Mouse (Mus musculus) skeletal muscle tissue, adult 2 months (tissue): Measurements from ENCODE around the gene 2310034C09Rik.
"Not testable (repeated sequence)": the region's sequence is repeated elsewhere in the genome, so short reads cannot be mapped to it uniquely, and the experiment has no call there.

ENCODE experiments used
- DNase-seq: peaks from one replicate; pipeline ENCODE4 v3.0.0-alpha.2; 2012; ENCODE audit warnings: low read depth, low spot score

2310034C09Rik gene

DNA sequence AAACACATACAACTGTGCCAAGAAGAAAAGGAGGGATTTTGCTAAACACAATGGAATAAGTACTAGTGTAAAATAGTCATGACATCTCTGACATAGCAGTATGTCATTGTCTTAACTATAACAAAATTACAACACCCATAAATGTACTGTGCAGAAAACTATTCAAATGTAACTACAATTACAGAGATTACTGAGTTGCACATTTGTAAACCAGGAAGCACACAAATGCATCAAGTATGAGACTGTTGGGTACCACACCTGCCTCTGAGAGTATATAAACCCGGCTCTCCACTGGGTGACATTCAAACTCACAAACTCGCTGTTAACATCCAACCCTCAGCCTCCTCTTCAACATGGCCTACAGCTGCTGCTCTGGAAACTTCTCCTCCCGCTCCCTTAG lies at the start of gene 2310034C09Rik:
Gene 2310034C09Rik, plus strand, starts transcription at position 301 of the 400 bp plus-strand sequence.
- not testable (repeated sequence) for DNase-seq

DNA sequence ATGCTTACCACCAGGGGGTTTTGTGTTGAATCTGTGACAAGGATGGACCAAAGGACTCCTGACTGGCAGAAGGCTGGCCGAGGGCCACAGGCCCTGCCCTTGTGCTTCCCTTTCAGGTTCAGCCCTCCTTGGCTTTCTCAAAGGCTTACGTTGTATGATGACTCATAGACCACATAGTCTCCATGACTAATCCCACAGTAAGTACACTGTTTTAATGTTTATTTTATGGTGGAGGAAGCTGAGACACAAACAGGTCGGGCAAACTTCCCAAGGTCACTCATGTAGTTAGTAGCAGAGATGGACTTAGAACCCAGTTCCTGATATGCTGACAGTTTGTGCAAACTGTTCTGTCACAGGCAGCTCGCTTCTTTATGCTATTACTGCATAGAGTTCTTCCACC lies 47.9 kb upstream of the 2310034C09Rik start:
- no peak for DNase-seq

DNA sequence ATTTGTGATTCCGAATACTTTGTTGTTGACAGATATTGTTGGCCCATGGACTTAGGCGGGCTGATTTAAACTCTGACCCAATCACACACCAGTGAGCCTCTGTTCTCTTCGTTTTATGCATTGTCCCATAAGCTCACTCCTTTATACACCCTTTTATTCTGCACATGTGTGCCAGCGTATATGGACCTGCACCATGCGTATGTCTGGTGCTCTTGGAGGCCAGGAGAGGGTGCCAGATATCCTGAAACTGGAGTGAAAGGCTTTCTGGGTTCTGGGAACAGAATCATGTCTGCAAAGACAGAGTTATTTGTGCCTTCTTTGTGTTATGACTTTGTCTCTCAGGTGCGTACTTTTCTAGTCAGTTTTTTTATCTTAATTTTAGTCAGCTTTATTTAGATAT lies 47.4 kb upstream of the 2310034C09Rik start:
- DNase-seq: no peak

DNA sequence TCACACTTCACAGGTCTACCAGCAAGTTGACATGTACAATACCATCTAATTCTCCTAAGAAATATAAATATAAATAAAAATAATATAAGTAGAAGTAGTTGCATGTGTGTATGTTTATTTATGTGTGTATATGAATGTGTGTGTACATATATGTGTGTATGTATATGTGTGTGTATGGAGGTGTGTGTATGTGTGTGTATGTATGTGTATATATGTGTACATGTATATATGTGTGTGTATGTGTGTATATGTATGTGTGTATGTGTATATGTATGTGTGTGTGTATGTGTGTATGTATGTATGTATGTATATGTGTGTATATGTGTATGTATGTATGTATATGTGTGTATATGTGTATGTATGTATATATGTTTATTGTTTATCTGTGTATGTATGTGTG lies 42.1 kb upstream of the 2310034C09Rik start:
- no peak for DNase-seq

DNA sequence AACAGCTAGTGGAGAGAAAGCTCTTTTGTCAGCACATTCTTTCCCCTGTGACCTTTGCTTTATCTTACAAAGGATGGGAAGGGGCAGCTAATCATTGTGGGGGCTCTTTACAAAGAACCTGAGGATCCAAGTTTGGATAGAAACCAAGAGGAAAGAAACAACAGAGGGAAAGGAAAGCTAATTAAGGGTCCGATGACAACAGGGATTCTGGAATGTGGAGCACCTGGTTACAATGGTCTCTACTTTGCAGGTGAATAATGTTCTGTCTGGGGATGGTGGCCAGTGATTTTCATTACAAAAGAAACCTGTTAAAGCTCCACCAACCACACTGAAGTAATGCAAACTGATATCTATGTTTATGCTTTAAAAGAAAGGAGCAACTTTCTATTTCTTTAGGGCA lies 38.6 kb upstream of the 2310034C09Rik start:
- no peak for DNase-seq

DNA sequence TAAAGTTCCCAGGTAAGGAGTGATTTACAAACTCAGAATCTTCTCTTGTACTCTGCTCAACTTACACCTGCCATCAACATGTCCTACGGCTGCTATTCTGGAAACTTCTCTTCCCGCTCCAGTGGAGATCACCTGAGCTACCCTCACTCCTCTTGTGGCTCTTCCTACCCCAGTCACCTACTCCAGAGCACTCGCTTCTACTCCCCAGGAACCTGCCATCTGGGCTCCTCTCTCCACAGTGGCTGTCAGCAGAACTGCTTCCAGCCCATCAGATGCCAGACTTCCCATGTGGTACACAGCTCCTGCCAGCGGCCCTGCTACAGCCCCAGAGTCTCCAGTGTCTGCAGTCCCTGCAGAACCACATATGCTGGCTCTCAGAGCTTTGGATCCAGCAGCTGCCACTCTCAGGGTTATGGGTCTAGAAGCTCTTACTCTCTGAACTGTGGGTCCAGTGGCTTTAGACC lies 29.8 kb upstream of the 2310034C09Rik start, which contains the start of gene Krtap13-1:
Gene Krtap13-1, plus strand, starts transcription at position 51 of the 464 bp plus-strand sequence.
- peak; percentile 30 for DNase-seq

DNA sequence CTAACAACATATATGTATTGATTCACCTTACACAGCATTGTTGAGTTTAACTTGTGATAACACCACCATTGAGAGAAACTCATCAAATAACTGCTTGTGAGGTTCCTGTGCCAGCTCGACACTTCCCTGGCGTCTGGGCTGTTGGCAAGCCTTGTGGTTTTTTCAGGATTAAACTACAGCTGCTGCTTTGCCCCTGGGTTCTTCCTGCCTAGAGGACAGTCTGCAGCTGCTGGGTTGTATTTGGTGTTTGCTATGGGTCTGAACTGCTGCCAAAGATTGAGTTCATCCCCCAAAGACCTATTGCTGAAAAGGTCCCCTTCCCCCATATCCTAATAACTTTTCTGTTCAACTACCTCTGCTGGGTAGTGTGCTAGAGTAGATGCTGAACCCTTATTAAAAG lies 23.3 kb upstream of the 2310034C09Rik start:
- no peak for DNase-seq

DNA sequence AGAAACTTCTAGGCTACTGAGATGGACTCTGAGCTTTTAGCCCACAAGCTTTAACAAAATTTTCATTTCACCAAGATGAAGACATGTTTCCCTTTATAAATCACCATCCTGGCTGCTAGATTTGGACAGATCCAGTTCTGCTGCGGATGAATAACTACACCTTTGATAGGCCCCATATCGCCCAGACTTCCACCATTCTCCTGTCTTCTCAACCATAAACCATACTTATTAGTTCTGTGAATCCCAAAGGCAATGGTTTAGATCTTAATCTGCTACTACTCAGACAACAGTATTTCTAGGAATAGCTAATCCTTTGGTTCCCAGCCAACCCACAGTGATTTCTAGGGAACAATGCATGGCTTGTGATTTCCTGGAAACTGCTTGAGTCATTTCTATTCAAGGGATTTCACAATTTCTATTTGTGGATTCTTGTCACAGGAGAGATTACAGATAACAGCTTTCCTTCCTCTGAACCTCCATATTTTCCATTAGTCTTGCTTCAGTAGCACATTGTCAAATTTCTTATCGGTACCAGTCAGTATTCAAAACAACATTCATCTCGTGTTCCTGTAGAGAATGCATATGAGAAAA lies 13.8 kb upstream of the 2310034C09Rik start:
- no peak for DNase-seq

DNA sequence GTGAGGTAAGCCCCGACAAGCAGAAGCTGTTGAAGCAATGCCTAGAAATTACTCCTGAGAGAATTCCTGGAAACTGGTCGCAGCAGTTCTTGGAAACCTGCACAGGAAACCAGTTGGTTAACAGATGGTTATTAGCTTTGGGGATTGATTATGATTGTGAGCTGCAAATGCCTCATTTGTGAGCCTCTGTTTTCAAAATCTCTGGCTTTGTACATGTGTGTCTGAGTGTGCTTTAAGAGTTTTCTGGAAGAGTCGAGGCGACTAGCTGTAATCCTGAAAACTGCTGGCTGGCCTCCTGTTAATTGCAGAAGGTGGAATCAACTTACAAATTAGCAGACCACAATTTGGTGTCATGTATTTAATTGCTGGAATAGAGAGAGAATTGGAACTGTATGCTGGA lies 10.7 kb upstream of the 2310034C09Rik start:
- DNase-seq: no peak

DNA sequence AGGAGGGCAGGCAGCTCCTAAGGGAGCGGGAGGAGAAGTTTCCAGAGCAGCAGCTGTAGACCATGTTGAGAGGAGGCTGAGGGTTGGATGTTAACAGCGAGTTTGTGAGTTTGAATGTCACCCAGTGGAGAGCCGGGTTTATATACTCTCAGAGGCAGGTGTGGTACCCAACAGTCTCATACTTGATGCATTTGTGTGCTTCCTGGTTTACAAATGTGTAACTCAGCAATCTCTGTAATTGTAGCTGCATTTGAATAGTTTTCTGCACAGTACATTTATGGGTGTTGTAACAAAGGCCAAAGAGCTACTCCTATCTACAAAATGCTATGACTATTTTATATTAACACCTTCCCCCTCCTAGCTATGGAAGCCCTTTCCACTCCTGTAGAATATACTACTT lies 7.1 kb upstream of the 2310034C09Rik start, which contains the start of gene Krtap13:
Gene Krtap13, minus strand, starts transcription at position 101 of the 400 bp plus-strand sequence.
- not testable (repeated sequence) for DNase-seq

DNA sequence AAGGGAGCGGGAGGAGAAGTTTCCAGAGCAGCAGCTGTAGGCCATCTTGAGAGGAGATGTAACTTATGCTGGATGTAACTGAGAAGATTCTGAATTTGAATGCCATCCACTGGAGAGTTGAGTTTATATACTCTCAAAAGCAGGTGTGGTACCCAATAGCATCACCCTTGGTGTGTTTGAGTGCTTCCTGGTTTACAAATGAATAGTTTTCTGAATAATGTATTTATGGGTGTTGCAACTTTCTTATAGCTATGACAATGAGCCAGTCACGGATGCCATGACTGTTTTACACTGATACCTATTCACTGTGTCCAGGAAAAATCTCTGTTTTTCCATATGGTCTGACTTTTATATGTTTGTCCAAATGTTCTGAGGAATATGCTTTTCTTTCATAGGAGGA lies 15.5 kb downstream of the 2310034C09Rik start, which contains the start of gene 2310057N15Rik:
Gene 2310057N15Rik, minus strand, starts transcription at position 101 of the 400 bp plus-strand sequence.
- no peak for DNase-seq

DNA sequence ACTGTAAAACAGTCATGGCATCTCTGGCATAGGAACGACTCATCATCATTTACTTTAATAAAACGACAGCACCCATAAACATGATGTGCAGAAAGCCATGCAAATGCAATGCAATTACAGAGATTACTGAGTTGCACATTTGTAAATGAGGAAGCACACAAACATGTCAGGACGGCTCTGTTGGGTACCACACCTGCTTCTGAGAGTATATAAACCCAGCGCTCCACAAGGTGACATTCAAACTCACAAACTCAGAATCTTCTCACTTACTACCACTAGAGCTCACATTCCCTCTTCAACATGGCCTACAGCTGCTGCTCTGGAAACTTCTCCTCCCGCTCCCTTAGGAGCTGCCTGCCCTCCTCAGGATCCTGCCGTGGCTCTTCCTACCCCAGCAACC lies 18.9 kb downstream of the 2310034C09Rik start, which contains the start of gene Gm5965:
Gene Gm5965, plus strand, starts transcription at position 301 of the 400 bp plus-strand sequence.
- DNase-seq: no peak

DNA sequence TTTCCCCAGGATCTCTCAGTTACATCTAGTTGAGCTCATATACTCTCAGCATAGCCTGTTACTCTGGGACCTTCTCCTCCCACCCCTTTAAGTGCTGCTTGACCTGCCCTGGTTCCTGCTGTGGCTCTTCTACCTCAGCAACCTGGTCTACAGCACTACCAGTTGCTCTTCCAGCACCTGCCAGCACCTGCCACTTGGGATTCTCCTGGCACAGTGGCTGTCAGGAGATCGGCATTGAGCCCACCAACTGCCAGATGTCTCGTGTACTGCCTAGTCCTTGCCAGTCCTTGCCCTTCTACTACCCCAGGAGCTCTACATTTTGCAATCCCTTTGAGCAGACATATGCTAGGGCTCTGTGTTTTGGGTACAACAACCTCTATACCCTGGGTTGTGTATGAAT lies 28.1 kb downstream of the 2310034C09Rik start:
- DNase-seq: no peak
